Mouse (Mus musculus) heart, postnatal 0 days (tissue): ENCODE measurements around the gene Col4a2.

Experiments
- CTCF ChIP-seq: IDR thresholded peaks from 2 replicates; pipeline ENCODE4 v1.5.1; 2016; ENCODE audit warnings: antibody characterized with exemption, control low read depth, low read depth
- EP300 ChIP-seq: IDR thresholded peaks from 2 replicates; pipeline ENCODE4 v1.6.1; 2016; ENCODE audit warnings: antibody characterized with exemption, low read depth

DNA sequence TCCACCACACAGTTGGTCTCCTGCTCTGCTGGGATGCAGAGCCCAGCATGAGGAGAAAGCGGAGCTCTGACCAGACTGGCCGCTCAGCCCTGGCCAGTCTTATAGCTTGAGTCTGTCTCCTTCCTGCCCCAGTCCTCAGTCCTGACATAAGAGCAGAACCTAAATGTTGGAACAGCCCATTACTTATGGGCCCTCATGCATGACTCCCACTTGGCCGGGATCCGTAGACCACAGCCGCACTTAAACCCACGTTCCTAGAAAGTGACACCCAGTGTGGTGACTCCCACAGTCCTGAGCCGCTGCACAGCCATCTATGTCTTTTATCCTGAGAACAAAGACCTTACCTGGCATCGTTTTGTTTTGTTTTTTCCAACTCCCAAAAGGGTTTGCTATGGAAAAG, 2.0 kb downstream of the Col4a2 start:
- TF ChIP-seq CTCF: no peak
- TF ChIP-seq EP300: no peak
